Mouse (Mus musculus) 3134 (cell line): ENCODE measurements around the gene Serpinb9b.

Experiments
- DNase-seq: peaks from one replicate; pipeline ENCODE4 v3.0.0-alpha.2; 2011; ENCODE audit warnings: low spot score; ENCODE audit not compliant: insufficient read length; ENCODE audit errors: extremely low read depth

Gene Serpinb9b

GRCm38 (mm10) chr13:33091306-33091705 lies 64.1 kb downstream of the Serpinb9b start:
- DNase-seq: no peak
